Mouse (Mus musculus): ENCODE results near the gene Slc9b1. TPM values are rescaled to one million over a fixed set of nuclear protein-coding genes. Genes with fewer than 3 reads are reported as not detected.

Slc9b1 gene
- not detected in 2 replicates for polyA plus RNA-seq (2012; ENCODE audit: insufficient read depth, insufficient read length, low replicate concordance, missing spikeins)

DNA sequence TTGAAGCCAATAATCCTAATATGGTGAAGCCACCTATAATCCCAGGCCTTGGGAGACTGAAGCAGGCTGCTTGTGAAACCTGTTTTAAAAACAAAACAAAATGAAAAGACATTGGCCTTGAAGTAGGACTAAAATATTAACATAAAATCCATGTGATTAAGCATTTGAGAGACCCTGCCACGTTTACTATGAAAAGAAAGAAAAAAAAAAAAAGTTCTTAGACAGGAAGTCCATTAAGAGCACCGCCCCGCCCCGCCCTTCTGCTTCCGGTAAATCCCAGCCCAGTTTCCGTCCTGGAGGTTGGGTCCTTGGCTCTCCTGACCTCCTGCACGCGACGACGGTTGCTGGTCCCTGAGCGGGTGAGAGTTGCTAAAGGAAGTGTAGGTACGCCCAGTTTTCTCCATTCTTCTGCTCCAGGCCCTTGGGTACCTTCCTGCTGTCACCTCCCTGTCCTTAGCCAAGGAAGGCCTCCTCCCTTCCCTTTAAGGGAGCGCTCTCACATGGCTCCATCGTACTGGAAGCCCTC lies at the start of gene Slc9b1:
TSS of gene Slc9b1 (plus strand) at position 291 of the 526 bp plus-strand sequence.
- WGBS, result 86% methylated on average over 14 of the region's 14 CpGs
- H3K4me3 ChIP-seq (ENCODE audit: insufficient read depth, low read depth, low read length), result no peak within 1 kb of the TSS
- H3K27ac ChIP-seq (ENCODE audit: insufficient read depth, low read depth, low read length), result no peak within 1 kb of the TSS
- TF ChIP-seq CTCF (IDR thresholded peaks at IDR 0.05; ENCODE audit: insufficient read depth, low read depth, low read length) (no peak), POLR2A (IDR thresholded peaks at IDR 0.05; ENCODE audit: insufficient read depth, low read depth, low read length) (no peak)
- H3K4me1 ChIP-seq (ENCODE audit: control insufficient read depth, insufficient read depth, low read length), result no peaks in the 10 kb centered on the region

DNA sequence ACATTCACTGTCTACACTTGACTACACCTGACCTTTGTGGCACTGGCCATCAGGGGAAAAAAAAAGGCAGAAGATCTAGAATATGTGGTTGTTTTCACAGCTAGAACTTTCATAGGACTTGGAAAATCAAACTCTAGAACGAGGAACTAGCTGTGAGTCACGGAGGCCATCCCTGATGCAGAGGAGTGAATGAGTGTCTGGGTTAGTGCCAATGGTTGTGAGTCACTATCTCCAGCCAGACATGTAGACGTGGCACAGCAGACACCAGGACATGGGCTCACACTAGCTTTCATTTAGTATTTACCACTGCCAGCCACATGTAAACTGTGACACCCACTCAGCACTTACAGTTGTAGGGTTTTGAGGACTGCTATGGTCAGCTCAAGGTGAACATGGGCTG lies 49.3 kb upstream of the Slc9b1 start:
- no peak overlapping the region for H3K27ac ChIP-seq (ENCODE audit: insufficient read depth, low read depth, low read length)
- 43% methylated on average over 3 of the region's 3 CpGs for WGBS
- TF ChIP-seq CTCF (IDR thresholded peaks at IDR 0.05; ENCODE audit: insufficient read depth, low read depth, low read length), result no peak
- TF ChIP-seq POLR2A (IDR thresholded peaks at IDR 0.05; ENCODE audit: insufficient read depth, low read depth, low read length), result no peak
- H3K4me1 ChIP-seq (ENCODE audit: control insufficient read depth, insufficient read depth, low read length), result peaks cover 2% of the 10 kb centered on the region; the same call in 1 of the 2 replicates
- H3K4me3 ChIP-seq (ENCODE audit: insufficient read depth, low read depth, low read length), result no peak overlapping the region

DNA sequence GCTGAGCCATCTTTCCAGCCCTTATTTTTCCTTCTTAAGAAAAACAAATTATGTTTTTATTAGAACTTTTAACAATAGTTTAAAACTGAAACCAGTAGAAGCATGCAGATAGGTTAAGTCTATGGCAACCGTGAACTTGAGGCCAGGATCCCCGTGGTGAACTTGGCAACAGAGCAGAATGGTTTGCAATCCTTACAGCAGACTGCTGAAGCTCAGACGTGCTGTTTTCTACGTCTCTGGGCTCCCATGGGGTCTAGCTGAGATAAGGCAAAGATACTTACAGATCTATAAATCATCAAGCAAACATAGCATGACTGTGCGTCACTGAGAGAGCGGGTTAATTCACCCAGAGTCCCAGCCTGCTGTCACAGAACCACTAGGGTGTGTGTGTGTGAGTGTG lies 47.7 kb upstream of the Slc9b1 start:
- TF ChIP-seq CTCF (IDR thresholded peaks at IDR 0.05; ENCODE audit: insufficient read depth, low read depth, low read length) (no peak), POLR2A (IDR thresholded peaks at IDR 0.05; ENCODE audit: insufficient read depth, low read depth, low read length) (no peak)
- no peak overlapping the region for H3K27ac ChIP-seq (ENCODE audit: insufficient read depth, low read depth, low read length)
- H3K4me1 ChIP-seq (ENCODE audit: control insufficient read depth, insufficient read depth, low read length), result no peaks in the 10 kb centered on the region
- no peak overlapping the region for H3K4me3 ChIP-seq (ENCODE audit: insufficient read depth, low read depth, low read length)
- 72% methylated on average over 6 of the region's 6 CpGs for WGBS

DNA sequence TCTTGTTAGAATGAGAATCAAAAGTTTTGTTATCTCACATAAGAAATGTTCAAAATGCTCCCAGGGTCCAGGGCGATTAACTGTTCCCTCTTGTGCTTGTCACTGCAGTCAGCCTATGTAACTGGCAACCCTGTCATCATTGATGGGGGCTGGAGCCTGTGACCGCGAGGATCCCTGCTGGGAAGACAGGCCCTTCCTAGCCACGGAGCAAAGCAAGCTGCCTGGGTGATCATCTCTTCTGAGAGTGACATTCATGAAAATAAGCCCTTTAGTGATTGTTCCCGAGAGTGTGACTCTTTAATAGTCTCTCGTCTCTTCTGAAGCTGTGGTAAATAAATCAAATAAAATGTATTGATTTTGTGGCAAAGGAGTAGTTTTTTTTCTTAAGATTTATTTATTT lies 43.8 kb upstream of the Slc9b1 start:
- Histone ChIP-seq H3K4me3 (ENCODE audit: insufficient read depth, low read depth, low read length) (no peak overlapping the region), H3K4me1 (ENCODE audit: control insufficient read depth, insufficient read depth, low read length) (peaks cover 8% of the 10 kb centered on the region), H3K27ac (ENCODE audit: insufficient read depth, low read depth, low read length) (no peak overlapping the region)
- TF ChIP-seq CTCF (IDR thresholded peaks at IDR 0.05; ENCODE audit: insufficient read depth, low read depth, low read length) (no peak), POLR2A (IDR thresholded peaks at IDR 0.05; ENCODE audit: insufficient read depth, low read depth, low read length) (no peak)
- WGBS, result 71% methylated on average over 6 of the region's 6 CpGs

DNA sequence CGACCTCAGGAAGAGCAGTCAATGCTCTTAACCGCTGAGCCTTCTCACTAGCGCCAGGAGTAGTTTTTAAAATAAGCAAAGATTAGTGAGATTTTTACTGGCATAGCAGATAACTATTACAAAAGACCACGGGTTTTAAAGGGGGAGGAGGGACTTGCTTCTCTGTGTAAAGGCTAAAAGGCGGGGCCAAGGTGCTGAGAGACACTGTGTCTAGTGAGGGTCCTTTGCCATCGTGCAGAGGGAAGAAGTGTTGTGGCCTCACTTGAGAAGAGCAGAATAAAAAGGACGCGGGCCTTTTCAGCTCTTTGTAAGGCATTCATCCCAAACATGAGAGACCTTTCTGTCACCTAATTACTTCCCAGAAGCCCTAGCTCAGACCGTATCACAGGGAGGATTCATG lies 43.3 kb upstream of the Slc9b1 start:
- no peak overlapping the region for H3K27ac ChIP-seq (ENCODE audit: insufficient read depth, low read depth, low read length)
- H3K4me3 ChIP-seq (ENCODE audit: insufficient read depth, low read depth, low read length), result no peak overlapping the region
- WGBS, result 62% methylated on average over 9 of the region's 9 CpGs
- no peak for TF ChIP-seq POLR2A (IDR thresholded peaks at IDR 0.05; ENCODE audit: insufficient read depth, low read depth, low read length)
- TF ChIP-seq CTCF (IDR thresholded peaks at IDR 0.05; ENCODE audit: insufficient read depth, low read depth, low read length), result no peak
- H3K4me1 ChIP-seq (ENCODE audit: control insufficient read depth, insufficient read depth, low read length), result peaks cover 8% of the 10 kb centered on the region

DNA sequence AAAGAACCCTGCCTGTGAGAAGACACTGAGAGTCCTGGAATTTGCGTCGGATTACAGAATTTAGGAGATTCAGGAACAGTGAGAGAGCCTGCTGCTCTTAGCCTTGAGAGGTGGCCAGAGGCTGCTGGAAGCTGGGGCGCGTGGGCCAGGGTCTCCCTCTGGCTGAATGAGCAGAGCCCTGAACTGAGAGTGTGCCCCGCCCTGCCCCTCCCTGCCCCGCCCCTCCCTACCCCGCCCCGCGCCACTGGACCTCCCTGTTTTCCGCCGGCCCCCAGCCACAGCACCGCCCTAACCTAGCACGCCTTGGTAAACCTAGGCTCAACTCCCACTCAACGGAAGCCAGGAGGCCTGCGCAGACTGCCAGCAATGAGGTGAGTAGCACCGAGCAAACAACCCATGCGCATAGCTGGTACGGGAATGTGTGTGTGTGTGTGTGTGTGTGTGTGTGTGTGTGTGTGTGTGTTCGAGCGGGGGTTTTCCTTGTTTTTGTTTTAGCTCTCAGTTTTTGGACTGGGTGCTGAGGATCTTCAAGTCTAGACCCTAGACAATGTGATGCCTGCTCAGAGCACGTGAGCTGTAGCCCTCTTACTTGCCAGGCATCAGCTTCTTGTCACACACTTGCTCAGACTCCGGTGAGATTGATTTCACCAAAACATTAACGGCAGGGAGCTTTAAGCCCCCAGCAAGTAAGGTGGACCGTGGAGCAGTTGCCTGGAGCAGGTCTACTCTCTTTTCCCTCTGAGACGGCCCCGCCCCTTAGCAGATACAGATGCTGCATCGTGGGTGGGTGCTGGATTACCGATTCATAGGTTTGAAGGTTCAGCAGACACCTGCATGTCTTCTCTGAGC lies 40.2 kb upstream of the Slc9b1 start, which contains the start of gene Slc9b2:
TSS of gene Slc9b2 (plus strand) at position 290 of the 849 bp plus-strand sequence.
- WGBS, result 17% methylated on average over 28 of the region's 28 CpGs

DNA sequence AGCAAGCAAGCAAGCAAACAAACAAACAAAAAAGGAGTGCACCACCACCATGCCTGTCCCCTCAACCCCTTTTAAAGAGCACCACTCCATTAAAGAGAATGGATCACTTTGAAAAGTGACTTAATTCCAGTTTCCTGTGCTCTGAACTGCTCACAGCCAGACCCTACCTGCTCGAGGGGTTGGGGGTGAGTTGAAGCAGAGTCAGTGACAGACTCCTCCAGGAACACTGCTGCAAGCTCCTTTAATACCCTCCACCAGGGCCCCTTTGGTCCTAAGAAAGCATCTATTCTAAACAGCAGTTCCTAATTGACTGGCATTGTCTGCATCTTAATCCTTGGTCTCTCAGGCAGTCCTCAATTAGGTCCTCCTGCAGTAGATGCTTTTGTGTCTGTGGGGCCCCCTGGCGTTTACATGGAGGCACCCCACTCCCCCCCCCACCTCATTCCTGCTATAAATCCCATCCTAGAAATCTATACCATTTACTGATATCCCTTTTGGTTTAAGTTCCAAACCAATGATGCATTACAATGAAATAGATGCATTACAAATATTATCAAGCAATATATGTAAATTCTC lies 34.8 kb upstream of the Slc9b1 start:
- TF ChIP-seq CTCF (IDR thresholded peaks at IDR 0.05; ENCODE audit: insufficient read depth, low read depth, low read length), result no peak
- WGBS, result 19% methylated on average over 2 of the region's 2 CpGs
- Histone ChIP-seq H3K4me1 (ENCODE audit: control insufficient read depth, insufficient read depth, low read length) (0 out of 2 replicates have a peak, but pooled peaks cover under 1% of the 10 kb centered on the region), H3K4me3 (ENCODE audit: insufficient read depth, low read depth, low read length) (no peak overlapping the region), H3K27ac (ENCODE audit: insufficient read depth, low read depth, low read length) (no peak overlapping the region)

More for the DNA sequence above, 40.2 kb upstream of the Slc9b1 start, which contains the start of gene Slc9b2:
- H3K4me3 ChIP-seq (ENCODE audit: insufficient read depth, low read depth, low read length), result no peak within 1 kb of the TSS
- TF ChIP-seq CTCF (IDR thresholded peaks at IDR 0.05; ENCODE audit: insufficient read depth, low read depth, low read length) (no peak), POLR2A (IDR thresholded peaks at IDR 0.05; ENCODE audit: insufficient read depth, low read depth, low read length) (no peak)
- H3K4me1 ChIP-seq (ENCODE audit: control insufficient read depth, insufficient read depth, low read length), result peaks cover 8% of the 10 kb centered on the region
- no peak within 1 kb of the TSS for H3K27ac ChIP-seq (ENCODE audit: insufficient read depth, low read depth, low read length)

DNA sequence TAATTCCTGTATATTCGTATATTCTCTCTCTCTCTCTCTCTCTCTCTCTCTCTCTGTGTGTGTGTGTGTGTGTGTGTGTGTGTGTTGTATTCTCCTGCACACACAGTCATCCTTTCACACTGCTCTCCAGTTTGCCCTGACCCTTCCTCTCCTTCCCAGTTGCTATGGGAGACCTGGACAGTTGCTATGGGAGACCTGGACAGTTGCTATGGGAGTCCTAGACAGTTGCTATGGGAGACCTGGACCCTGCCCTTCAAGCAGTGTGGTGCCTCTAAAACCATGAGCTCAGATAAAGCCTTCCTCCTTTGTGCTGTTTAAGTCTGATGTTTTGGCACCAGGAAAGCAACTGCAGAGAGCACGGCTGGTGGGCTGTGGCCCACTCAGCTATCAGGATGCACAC lies 34.1 kb upstream of the Slc9b1 start:
- no peak overlapping the region for H3K4me3 ChIP-seq (ENCODE audit: insufficient read depth, low read depth, low read length)
- TF ChIP-seq CTCF (IDR thresholded peaks at IDR 0.05; ENCODE audit: insufficient read depth, low read depth, low read length) (no peak), POLR2A (IDR thresholded peaks at IDR 0.05; ENCODE audit: insufficient read depth, low read depth, low read length) (no peak)
- no peak overlapping the region for H3K27ac ChIP-seq (ENCODE audit: insufficient read depth, low read depth, low read length)
- H3K4me1 ChIP-seq (ENCODE audit: control insufficient read depth, insufficient read depth, low read length), result no peaks in the 10 kb centered on the region
- WGBS, result 57% methylated on average over 2 of the region's 2 CpGs

DNA sequence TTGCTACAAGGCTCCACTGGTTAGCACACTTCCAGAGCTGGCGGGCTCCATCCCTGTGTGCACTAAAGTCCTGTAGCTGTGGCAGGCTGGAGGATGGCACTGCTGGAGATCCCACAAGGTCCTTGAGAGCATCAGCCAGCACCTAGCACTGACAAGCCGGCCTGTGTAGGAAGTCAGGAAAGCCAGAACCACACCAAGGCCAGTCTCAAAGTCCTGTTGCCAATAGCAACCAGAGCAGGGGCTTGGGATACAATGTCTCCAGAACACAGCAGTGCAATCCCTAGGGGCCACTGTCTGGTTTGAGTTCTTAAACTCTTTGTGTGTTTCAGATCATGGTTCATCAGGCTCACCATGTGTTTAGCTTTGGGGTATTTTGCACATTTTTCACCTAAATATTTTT lies 33.0 kb upstream of the Slc9b1 start:
- 59% methylated on average over 2 of the region's 2 CpGs for WGBS
- Histone ChIP-seq H3K4me1 (ENCODE audit: control insufficient read depth, insufficient read depth, low read length) (no peaks in the 10 kb centered on the region), H3K27ac (ENCODE audit: insufficient read depth, low read depth, low read length) (no peak overlapping the region), H3K4me3 (ENCODE audit: insufficient read depth, low read depth, low read length) (no peak overlapping the region)
- TF ChIP-seq CTCF (IDR thresholded peaks at IDR 0.05; ENCODE audit: insufficient read depth, low read depth, low read length), result no peak
- no peak for TF ChIP-seq POLR2A (IDR thresholded peaks at IDR 0.05; ENCODE audit: insufficient read depth, low read depth, low read length)

Measured in olfactory bulb, adult 2 months (tissue).